Mouse (Mus musculus) heart, embryonic 12.5 days (tissue): ENCODE measurements around the gene Tor1a. TPM values are rescaled to one million over a fixed set of nuclear protein-coding genes. Genes with fewer than 3 reads are reported as not detected.
"Not testable (repeated sequence)": the region's sequence is repeated elsewhere in the genome, so short reads cannot be mapped to it uniquely, and the experiment has no call there.

Source experiments
- ATAC-seq: fragments of 200-750 bp; cut with Nextera tagmentation; 2 replicates; pipeline ENCODE4 v1.8.0; 2017; ENCODE audit warnings: moderate TSS enrichment, moderate library complexity; ENCODE audit not compliant: insufficient number of reproducible peaks, low FRiP score
- H3K27ac ChIP-seq: fragments of 300-500 bp; sonication (generic); 2 replicates; pipeline ENCODE4 v1.5.1; 2016; ENCODE audit warnings: mild to moderate bottlenecking, moderate library complexity; ENCODE audit not compliant: poor library complexity, severe bottlenecking
- H3K27me3 ChIP-seq: fragments of 300-500 bp; sonication (generic); replicated peaks from 2 replicates; pipeline ENCODE4 v1.6.1; 2016; ENCODE audit warnings: mild to moderate bottlenecking, moderate library complexity
- H3K36me3 ChIP-seq: fragments of 300-500 bp; sonication (generic); 2 replicates; pipeline ENCODE4 v1.6.1; 2016; ENCODE audit warnings: mild to moderate bottlenecking, moderate library complexity
- H3K4me1 ChIP-seq: fragments of 300-500 bp; sonication (generic); replicated peaks from 2 replicates; pipeline ENCODE4 v1.6.1; 2016; ENCODE audit warnings: mild to moderate bottlenecking
- H3K4me2 ChIP-seq: fragments of 300-500 bp; sonication (generic); 2 replicates; pipeline ENCODE4 v1.6.1; 2016; ENCODE audit warnings: mild to moderate bottlenecking, moderate library complexity
- H3K4me3 ChIP-seq: fragments of 300-500 bp; sonication (generic); 2 replicates; pipeline ENCODE4 v1.5.1; 2016; ENCODE audit warnings: mild to moderate bottlenecking
- H3K9ac ChIP-seq: fragments of 300-500 bp; sonication (generic); 2 replicates; pipeline ENCODE4 v1.6.1; 2016; ENCODE audit warnings: mild to moderate bottlenecking, moderate library complexity
- H3K9me3 ChIP-seq: fragments of 300-500 bp; sonication (generic); replicated peaks from 2 replicates; pipeline ENCODE4 v1.6.1; 2016; ENCODE audit warnings: mild to moderate bottlenecking, moderate library complexity
- WGBS: fragments of 180-500 bp; shearing (Covaris S2); methylation state at CpG from one replicate; pipeline ENCODE4 v1.1.7; 2016; 5-methylcytosine and 5-hydroxymethylcytosine counted together
- polyA plus RNA-seq: library from polyadenylated mRNA; unstranded; fragments of >200 nt; fragmentation: Nextera tagmentation; extraction: Ambion mirVana; gene quantifications from 2 replicates; pipeline ENCODE4 v1.2.1, GENCODE M21; 2016

Gene Tor1a
- polyA plus RNA-seq, 1 experiment from 2014 or later: 56.4 TPM

DNA sequence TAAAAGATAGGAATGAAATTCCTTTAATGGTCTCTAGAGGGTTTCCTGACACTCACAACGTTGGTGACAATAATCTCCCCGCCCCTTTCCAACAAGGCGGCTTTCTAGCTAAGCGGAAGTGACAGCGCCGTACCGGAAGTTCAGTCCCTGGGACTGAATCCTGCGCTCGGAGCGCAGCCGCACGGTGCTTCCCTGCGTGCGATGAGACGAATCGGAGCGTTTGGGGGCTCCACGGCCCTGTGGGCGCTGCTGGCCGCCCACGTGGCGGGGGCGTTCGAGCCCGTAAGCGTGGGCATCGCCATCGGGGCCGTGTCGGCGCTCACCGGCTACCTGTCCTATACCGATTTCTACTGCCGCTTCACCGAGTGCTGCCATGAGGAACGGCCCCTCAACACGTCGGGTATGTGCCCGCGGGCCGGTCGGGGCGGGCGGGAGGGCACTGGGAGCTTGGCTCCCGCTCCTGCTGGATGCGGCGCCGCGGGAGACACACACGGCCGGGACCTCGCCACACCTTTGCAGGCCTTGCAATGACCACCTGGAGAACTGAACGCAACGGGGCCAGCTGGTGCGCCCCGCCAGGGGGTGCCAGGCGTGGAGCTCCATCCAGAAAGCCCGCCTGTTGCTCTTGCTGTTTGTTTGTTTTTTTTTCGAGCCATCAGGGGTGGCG lies 14.8 kb downstream of the Tor1a start, which contains the start of gene Tor1b:
Gene Tor1b, plus strand, starts transcription at position 136 of the 667 bp plus-strand sequence.
- H3K36me3 ChIP-seq: peaks cover 32% of the 10 kb centered on the region
- H3K4me2 ChIP-seq: peak within 1 kb of the TSS; percentile 90
- peak within 1 kb of the TSS; percentile 88 for H3K9ac ChIP-seq
- under 1% methylated on average over 60 of the region's 60 CpGs for WGBS
- peaks cover 27% of the 10 kb centered on the region for H3K4me1 ChIP-seq
- peak within 1 kb of the TSS; percentile 92 for H3K4me3 ChIP-seq
- ATAC-seq: peak; percentile 83
- H3K27me3 ChIP-seq: peaks cover 8% of the 10 kb centered on the region; the same call in 1 of the 2 replicates
- no peaks in the 10 kb centered on the region for H3K9me3 ChIP-seq
- peak within 1 kb of the TSS; percentile 84 for H3K27ac ChIP-seq

DNA sequence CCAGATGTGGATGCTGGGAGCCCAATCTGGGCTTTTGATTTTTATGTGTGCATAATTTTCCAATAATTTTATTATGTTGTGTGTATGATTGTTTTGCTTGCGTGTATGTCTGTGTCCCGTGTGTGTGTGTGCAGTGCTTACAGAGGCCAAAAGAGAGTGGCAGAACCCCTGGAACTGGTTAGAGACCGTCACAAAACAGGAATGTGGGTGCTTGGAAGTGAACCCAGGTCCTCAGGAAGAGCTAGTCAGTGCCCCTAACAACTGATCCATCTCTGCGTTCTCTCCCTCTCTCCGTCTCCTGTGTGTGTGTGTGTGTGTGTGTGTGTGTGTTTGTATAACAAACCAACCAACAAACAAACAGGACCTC lies 15.3 kb downstream of the Tor1a start:
- Histone ChIP-seq H3K9ac (no peak overlapping the region; the same call in 1 of the 2 replicates), H3K36me3 (peaks cover 27% of the 10 kb centered on the region), H3K4me3 (peak overlapping the region; percentile 92), H3K9me3 (no peaks in the 10 kb centered on the region), H3K4me2 (peak overlapping the region; percentile 90), H3K27ac (peak overlapping the region; percentile 84; the same call in 1 of the 2 replicates), H3K27me3 (peaks cover 9% of the 10 kb centered on the region; the same call in 1 of the 2 replicates), H3K4me1 (peaks cover 27% of the 10 kb centered on the region)
- 0 out of 2 replicates have a peak, but pooled peaks have one; percentile 15 for ATAC-seq
- 28% methylated on average over 5 of the region's 5 CpGs for WGBS

DNA sequence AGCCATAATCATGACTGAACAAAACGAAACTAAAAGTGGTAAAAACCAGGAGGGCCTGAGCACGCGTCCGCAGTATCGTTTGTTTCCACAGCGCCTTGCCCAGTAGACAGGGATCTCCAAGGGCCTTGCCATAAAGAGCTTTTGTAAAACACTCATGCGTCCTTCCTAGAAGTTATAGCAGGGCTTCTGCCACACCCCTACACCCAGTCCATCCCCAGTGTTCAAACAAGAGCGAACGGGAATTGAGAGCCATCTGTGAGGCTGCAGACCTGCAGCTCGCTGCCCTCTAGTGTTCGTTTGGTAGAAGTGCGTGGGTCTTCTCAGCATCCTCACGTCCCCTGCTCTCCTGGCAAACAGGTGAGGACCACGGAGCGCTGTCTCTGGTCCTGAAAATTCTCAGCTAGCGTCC lies 25.1 kb downstream of the Tor1a start:
- Histone ChIP-seq H3K9me3 (no peaks in the 10 kb centered on the region), H3K9ac (no peak overlapping the region), H3K36me3 (no peaks in the 10 kb centered on the region), H3K27me3 (0 out of 2 replicates have a peak, but pooled peaks cover 5% of the 10 kb centered on the region), H3K27ac (no peak overlapping the region), H3K4me3 (peak overlapping the region; percentile 38), H3K4me1 (0 out of 2 replicates have a peak, but pooled peaks cover 3% of the 10 kb centered on the region), H3K4me2 (peak overlapping the region; percentile 64)
- peak; percentile 63; the same call in 1 of the 2 replicates for ATAC-seq
- 28% methylated on average over 16 of the region's 16 CpGs for WGBS

DNA sequence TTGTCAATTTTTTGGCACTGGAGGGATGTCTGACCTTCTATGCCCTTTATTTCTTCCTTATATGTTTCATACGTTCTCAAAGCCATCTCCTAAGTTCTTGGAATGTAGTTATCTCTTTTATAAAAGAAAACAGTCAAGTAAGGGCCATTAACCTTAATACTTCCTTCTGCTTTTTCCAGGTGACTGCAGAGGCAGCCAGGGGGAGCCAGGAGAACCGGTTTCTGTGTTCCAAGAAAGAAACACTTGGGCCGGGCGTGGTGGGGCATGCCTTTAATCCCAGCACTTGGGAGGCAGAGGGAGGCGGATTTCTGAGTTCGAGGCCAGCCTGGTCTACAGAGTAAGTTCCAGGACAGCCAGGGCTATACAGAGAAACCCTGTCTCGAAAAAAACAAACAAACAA lies 25.6 kb downstream of the Tor1a start:
- not testable (repeated sequence) for H3K27ac ChIP-seq, H3K4me3 ChIP-seq, H3K36me3 ChIP-seq, ATAC-seq, H3K27me3 ChIP-seq, H3K4me2 ChIP-seq, H3K9ac ChIP-seq, H3K4me1 ChIP-seq, H3K9me3 ChIP-seq
- WGBS: 51% methylated on average over 7 of the region's 7 CpGs

DNA sequence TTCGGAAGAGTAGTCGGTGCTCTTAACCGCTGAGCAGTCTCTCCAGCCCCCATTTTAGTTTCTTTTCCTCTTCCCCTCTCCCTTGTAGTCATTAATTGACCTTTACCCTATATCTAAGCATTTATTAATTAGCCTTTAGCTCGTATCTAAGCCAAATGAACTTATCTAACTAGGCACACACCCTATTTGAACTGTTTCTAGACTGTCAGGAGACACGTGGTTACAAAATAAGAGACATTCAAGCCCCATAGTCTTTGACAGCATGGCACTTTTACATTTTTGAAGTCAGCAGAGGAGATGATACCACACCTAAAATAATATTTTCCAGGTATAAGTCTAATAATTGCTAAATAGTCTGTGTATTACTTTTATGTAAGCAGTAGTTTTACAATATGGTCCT lies 26.1 kb downstream of the Tor1a start:
- WGBS: 86% methylated on average over 5 of the region's 5 CpGs
- no peaks in the 10 kb centered on the region for H3K9me3 ChIP-seq

DNA sequence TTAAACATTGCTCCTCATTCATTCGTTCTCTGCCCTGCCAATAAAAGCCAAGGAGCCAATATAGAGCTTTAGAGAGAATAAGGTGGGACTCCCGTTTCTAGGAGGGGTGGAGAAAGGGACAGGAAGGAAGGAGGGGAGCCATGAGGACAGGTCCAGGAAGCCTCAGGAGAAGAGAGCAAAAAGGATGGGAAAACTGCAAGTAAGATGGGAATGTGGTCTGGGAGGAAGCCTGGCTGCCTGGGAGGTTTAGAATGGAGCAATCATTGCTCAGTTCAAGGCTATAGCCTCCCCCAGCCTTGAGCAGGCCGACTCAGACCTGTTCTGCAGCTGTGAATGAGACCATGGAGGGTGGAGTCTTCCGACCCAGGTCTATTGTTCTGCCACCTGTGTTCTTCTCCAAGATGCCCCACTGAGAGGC lies 29.1 kb downstream of the Tor1a start:
- Histone ChIP-seq H3K9me3 (no peaks in the 10 kb centered on the region), H3K27me3 (no peaks in the 10 kb centered on the region), H3K9ac (no peak overlapping the region), H3K4me1 (0 out of 2 replicates have a peak, but pooled peaks cover 3% of the 10 kb centered on the region), H3K4me2 (no peak overlapping the region), H3K4me3 (no peak overlapping the region), H3K27ac (no peak overlapping the region), H3K36me3 (no peaks in the 10 kb centered on the region)
- WGBS: 44% methylated on average over 4 of the region's 4 CpGs
- ATAC-seq: no peak

More for the DNA sequence above, 26.1 kb downstream of the Tor1a start:
- Histone ChIP-seq H3K4me3 (no peak overlapping the region), H3K4me1 (0 out of 2 replicates have a peak, but pooled peaks cover 3% of the 10 kb centered on the region), H3K36me3 (no peaks in the 10 kb centered on the region), H3K27me3 (no peaks in the 10 kb centered on the region), H3K4me2 (no peak overlapping the region), H3K9ac (no peak overlapping the region), H3K27ac (no peak overlapping the region)
- ATAC-seq: no peak

DNA sequence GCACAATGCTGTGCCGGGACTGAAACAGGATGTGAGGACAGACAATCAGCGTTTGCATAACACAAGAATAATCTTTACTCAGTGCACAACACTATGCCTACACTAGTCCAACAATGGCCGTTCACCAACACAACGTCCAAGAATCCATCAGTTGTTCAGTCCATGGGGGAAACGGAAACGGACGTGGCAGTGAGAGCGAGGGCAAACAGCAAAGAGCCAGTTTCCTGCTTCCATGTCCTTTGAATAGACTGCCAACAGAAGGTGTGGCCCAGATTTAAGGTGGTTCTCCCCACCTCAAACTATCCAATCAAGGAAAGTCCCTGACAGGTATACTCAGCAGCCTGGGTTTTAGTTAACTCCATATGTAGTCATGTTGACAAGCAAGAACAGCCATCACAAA lies 30.0 kb downstream of the Tor1a start:
- H3K9me3 ChIP-seq: no peaks in the 10 kb centered on the region
- H3K36me3 ChIP-seq: no peaks in the 10 kb centered on the region
- 65% methylated on average over 8 of the region's 8 CpGs for whole genome bisulfite sequencing
- no peak overlapping the region for H3K9ac ChIP-seq
- H3K27ac ChIP-seq: no peak overlapping the region
- no peak overlapping the region for H3K4me3 ChIP-seq
- no peak for ATAC-seq
- H3K27me3 ChIP-seq: no peaks in the 10 kb centered on the region
- no peak overlapping the region for H3K4me2 ChIP-seq
- H3K4me1 ChIP-seq: 0 out of 2 replicates have a peak, but pooled peaks cover 3% of the 10 kb centered on the region

DNA sequence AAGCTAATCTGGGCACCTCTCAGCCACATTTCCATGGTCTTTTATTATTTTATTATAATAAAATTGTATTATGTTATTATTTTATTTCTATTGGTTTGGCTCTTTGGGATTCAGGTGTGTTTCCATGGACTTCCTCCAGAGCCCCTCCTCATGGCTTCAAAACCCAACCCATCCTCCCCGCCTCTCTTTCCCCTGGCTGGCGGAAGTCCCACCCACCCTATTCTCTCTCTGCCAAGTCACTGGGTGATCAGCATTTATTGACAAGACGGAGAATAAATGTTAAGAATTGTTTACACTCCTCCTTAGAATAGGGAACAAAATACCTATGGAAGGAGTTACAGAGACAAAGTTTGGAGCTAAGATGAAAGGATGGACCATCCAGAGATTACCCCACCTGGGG lies 30.9 kb downstream of the Tor1a start:
- H3K4me2 ChIP-seq: no peak overlapping the region
- no peak for ATAC-seq
- no peak overlapping the region for H3K4me3 ChIP-seq
- H3K27ac ChIP-seq: no peak overlapping the region
- no peak overlapping the region for H3K9ac ChIP-seq
- no peaks in the 10 kb centered on the region for H3K27me3 ChIP-seq
- no peaks in the 10 kb centered on the region for H3K4me1 ChIP-seq
- no peaks in the 10 kb centered on the region for H3K9me3 ChIP-seq
- 74% methylated on average over 3 of the region's 3 CpGs for WGBS
- H3K36me3 ChIP-seq: no peaks in the 10 kb centered on the region

DNA sequence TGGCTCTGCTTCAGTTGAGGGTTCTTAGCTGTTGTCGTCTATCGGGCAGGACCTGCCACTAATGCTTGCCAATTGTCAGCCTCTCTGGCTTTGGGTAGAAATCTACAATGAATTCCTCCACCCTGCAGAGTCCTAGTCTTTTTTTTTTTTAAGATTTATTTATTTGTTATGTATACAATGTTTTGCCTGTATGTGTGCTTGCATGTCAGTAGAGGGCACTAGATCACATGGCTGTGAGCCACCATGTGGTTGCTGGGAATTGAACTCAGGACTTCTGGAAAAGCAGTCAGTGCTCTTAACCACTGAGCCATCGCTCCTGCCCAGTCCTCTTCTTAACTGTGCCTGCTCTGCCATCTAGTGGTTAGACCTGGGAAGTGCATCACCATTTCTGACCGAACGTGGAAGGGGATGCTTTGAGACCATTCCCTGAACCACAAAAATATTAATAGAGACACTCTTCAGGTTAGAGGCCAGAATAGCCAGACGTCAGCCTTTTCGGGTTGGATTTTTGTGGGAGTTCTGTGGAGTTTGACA lies 33.7 kb downstream of the Tor1a start:
- ATAC-seq: no peak
- H3K27ac ChIP-seq: no peak overlapping the region
- no peaks in the 10 kb centered on the region for H3K36me3 ChIP-seq
- WGBS: 18% methylated on average over 7 of the region's 7 CpGs
- no peak overlapping the region for H3K9ac ChIP-seq
- no peaks in the 10 kb centered on the region for H3K27me3 ChIP-seq
- peaks cover 10% of the 10 kb centered on the region for H3K4me1 ChIP-seq
- no peaks in the 10 kb centered on the region for H3K9me3 ChIP-seq
- no peak overlapping the region for H3K4me2 ChIP-seq
- H3K4me3 ChIP-seq: no peak overlapping the region

DNA sequence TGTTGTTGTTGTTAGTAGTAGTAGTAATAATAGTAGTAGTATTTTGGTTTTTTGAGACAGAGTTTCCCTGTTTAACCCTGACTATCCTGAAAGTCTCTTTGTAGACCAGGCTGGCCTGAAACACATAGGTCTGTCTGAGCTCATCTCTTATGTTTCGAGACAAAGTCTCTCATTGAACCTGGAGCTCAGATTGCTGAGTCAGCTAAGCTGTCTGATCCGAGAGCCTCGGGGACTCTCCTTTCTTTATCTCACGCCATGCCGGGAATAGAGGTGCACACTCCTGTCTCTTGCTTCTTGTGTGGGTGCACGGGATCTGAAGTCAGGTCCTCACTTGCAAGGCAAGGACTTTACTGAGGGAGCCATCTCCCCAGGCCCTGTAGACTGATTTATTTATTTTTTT lies 34.7 kb downstream of the Tor1a start:
- Histone ChIP-seq H3K9ac (no peak overlapping the region), H3K4me3 (no peak overlapping the region), H3K36me3 (no peaks in the 10 kb centered on the region), H3K27me3 (no peaks in the 10 kb centered on the region), H3K27ac (no peak overlapping the region), H3K9me3 (no peaks in the 10 kb centered on the region), H3K4me1 (peaks cover 15% of the 10 kb centered on the region), H3K4me2 (no peak overlapping the region)
- WGBS: 71% methylated on average over 6 of the region's 6 CpGs
- no peak for ATAC-seq

DNA sequence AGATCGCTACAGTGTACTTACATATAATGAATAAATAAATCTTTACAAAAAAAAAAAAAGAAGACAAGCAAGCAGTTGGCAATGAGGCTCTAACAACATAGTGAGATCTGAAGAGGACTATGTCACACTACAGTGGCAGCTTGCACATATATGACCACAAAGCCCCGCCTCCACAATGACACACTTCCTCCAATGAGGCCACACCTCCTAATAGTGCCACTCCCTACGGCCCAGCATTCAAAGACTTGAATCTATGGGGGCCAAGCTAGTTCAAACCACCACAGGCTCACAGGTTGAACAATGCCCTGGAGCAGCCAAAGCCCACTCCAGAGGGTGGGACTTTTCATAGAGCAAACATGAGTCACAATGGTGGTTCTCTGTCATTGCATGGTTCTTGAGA lies 35.8 kb downstream of the Tor1a start:
- Histone ChIP-seq H3K4me2 (no peak overlapping the region), H3K4me3 (no peak overlapping the region), H3K27me3 (no peaks in the 10 kb centered on the region), H3K4me1 (peaks cover 26% of the 10 kb centered on the region), H3K9me3 (no peaks in the 10 kb centered on the region), H3K36me3 (no peaks in the 10 kb centered on the region), H3K9ac (no peak overlapping the region), H3K27ac (no peak overlapping the region)
- 82% methylated on average over 3 of the region's 3 CpGs for WGBS
- ATAC-seq: no peak
